Mouse (Mus musculus) megakaryocyte, embryonic 14.5 days (primary cell): ENCODE measurements around the gene Ankrd16. TPM values are rescaled to one million over a fixed set of nuclear protein-coding genes. Genes with fewer than 3 reads are reported as not detected.

Experiments used
- H3K27me3 ChIP-seq: replicated peaks from 2 replicates; pipeline ENCODE3; 2012; ENCODE audit warnings: inconsistent platforms
- H3K36me3 ChIP-seq: replicated peaks from 2 replicates; pipeline ENCODE3; 2012; ENCODE audit warnings: low read length, inconsistent platforms, mixed read lengths
- H3K4me1 ChIP-seq: 2 replicates; pipeline ENCODE4 v1.6.1; 2012; ENCODE audit warnings: inconsistent platforms
- H3K4me3 ChIP-seq: replicated peaks from 2 replicates; pipeline ENCODE3; 2012; ENCODE audit warnings: moderate library complexity, mild to moderate bottlenecking, inconsistent platforms
- H3K9me3 ChIP-seq: 2 replicates; pipeline ENCODE4 v1.6.1; 2012; ENCODE audit warnings: inconsistent platforms
- FLI1 ChIP-seq: IDR thresholded peaks from 2 replicates; pipeline ENCODE4 v1.6.1; 2012; ENCODE audit warnings: low read length, inconsistent platforms, mixed read lengths
- GATA1 ChIP-seq: IDR thresholded peaks from 3 replicates; pipeline ENCODE4 v1.6.1; 2012; ENCODE audit warnings: mixed read lengths, low read length, inconsistent platforms, borderline replicate concordance
- polyA plus RNA-seq: library from polyadenylated mRNA; stranded (reverse); fragments of >175 nt; gene quantifications from 2 replicates; pipeline ENCODE4 v1.2.3, GENCODE M21; 2012; ENCODE audit warnings: low replicate concordance; ENCODE audit not compliant: insufficient read depth

The Ankrd16 gene
- polyA plus RNA-seq, 1 experiment, result 8.1 TPM

DNA sequence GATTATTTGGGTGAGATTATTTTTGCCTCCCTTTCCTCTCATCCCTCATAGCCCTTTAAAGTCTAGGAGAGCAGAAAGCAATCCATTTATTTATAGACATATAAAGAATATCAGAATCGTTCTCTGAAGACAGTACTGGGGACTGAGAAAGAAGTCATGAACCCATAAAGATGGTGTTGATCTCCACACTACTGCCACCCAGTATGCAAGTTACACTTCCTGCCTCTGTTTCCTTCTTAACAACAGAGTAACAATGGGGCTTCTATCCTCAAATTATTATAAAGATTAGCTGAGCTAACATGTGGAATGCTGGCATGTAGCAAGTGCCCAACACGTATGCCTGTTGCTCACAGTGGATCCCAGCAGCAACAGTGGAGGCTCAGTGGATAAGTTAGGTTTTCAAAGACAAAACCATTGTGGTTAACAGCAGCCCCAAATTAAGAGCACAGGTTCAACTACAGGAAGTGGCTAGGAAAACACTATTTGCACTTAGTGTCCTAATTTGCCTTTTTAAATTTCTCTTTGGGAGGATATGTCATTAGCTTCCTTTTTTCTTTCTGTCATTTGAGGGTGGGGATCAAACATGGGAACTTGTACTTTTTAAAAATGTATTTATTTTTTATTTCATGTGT is 23.7 kb downstream of the Ankrd16 start:
- H3K27me3 ChIP-seq, result no peaks in the 10 kb centered on the region
- H3K4me1 ChIP-seq, result peaks cover 33% of the 10 kb centered on the region
- H3K9me3 ChIP-seq, result no peaks in the 10 kb centered on the region
- TF ChIP-seq FLI1 (no peak), GATA1 (no peak)
- H3K4me3 ChIP-seq, result no peak overlapping the region
- H3K36me3 ChIP-seq, result no peaks in the 10 kb centered on the region

Other genes with a start within 250 kb of the Ankrd16 start
- gene Pfkfb3, start 223.8 kb upstream of the Ankrd16 start, polyA plus RNA-seq, result 5.8 and 10.6 TPM in 2 replicates
- 21.6 and 123 TPM in 2 replicates for gene Rbm17, start 173.7 kb upstream of the Ankrd16 start, polyA plus RNA-seq
- not detected in 2 replicates for gene Gm17490, start 151.6 kb upstream of the Ankrd16 start, polyA plus RNA-seq
- gene Il2ra, start 135.1 kb upstream of the Ankrd16 start, polyA plus RNA-seq, result not detected in 2 replicates
- 4.0 and 6.5 TPM in 2 replicates for gene Il15ra, start 72.6 kb upstream of the Ankrd16 start, polyA plus RNA-seq
- 0.45 and 4.7 TPM in 2 replicates for gene Fbh1, start 294 bp upstream of the Ankrd16 start, polyA plus RNA-seq